Mouse (Mus musculus): ENCODE data around the gene 2310034G01Rik. TPM values are rescaled to one million over a fixed set of nuclear protein-coding genes. Genes with fewer than 3 reads are reported as not detected.

The 2310034G01Rik gene
- polyA plus RNA-seq, 1 experiment from 2014 or later, result 2.8 TPM

MicroRNAs encoded within 50 kb of the gene (microRNA counts, 519-probe panel; counts per million panel counts)
- microRNA mmu-miR-146b, result not detected

Small RNAs within 50 kb of the gene (microRNA-seq; reads per million reads assigned to microRNA genes)
- 0.97 reads per million for gene Mir146b

Other genes starting within 250 kb of the 2310034G01Rik start
- not detected in 2 replicates for gene Elovl3, start 218.4 kb downstream of the 2310034G01Rik start, polyA plus RNA-seq (2014; fragmentation: Nextera tagmentation; extraction: Ambion mirVana)
- not detected in 2 replicates for gene Pitx3, start 202.0 kb downstream of the 2310034G01Rik start, polyA plus RNA-seq (2014; fragmentation: Nextera tagmentation; extraction: Ambion mirVana)
- gene Gbf1, start 197.8 kb downstream of the 2310034G01Rik start, polyA plus RNA-seq (2014; fragmentation: Nextera tagmentation; extraction: Ambion mirVana), result 64.5 and 68.3 TPM in 2 replicates
- 1.9 and 2.8 TPM in 2 replicates for gene Nfkb2, start 46.0 kb downstream of the 2310034G01Rik start, polyA plus RNA-seq (2014; fragmentation: Nextera tagmentation; extraction: Ambion mirVana)
- 131 and 152 TPM in 2 replicates for gene Psd, start 23.1 kb downstream of the 2310034G01Rik start, polyA plus RNA-seq (2014; fragmentation: Nextera tagmentation; extraction: Ambion mirVana)
- gene Fbxl15, start 22.1 kb downstream of the 2310034G01Rik start, polyA plus RNA-seq (2014; fragmentation: Nextera tagmentation; extraction: Ambion mirVana), result 45.5 and 49.1 TPM in 2 replicates
- 318 and 321 TPM in 2 replicates for gene Cuedc2, start 11.6 kb downstream of the 2310034G01Rik start, polyA plus RNA-seq (2014; fragmentation: Nextera tagmentation; extraction: Ambion mirVana)
- 9.9 and 10.0 TPM in 2 replicates for gene Mfsd13a, start 9.2 kb downstream of the 2310034G01Rik start, polyA plus RNA-seq (2014; fragmentation: Nextera tagmentation; extraction: Ambion mirVana)
- gene Actr1a, start 45.4 kb upstream of the 2310034G01Rik start, polyA plus RNA-seq (2014; fragmentation: Nextera tagmentation; extraction: Ambion mirVana), result 327 and 382 TPM in 2 replicates
- gene Sufu, start 46.6 kb upstream of the 2310034G01Rik start, polyA plus RNA-seq (2014; fragmentation: Nextera tagmentation; extraction: Ambion mirVana), result 23.0 and 24.1 TPM in 2 replicates
- gene Trim8, start 151.4 kb upstream of the 2310034G01Rik start, polyA plus RNA-seq (2014; fragmentation: Nextera tagmentation; extraction: Ambion mirVana), result 37.5 and 39.4 TPM in 2 replicates
- gene Arl3, start 222.9 kb upstream of the 2310034G01Rik start, polyA plus RNA-seq (2014; fragmentation: Nextera tagmentation; extraction: Ambion mirVana), result 130 and 141 TPM in 2 replicates
- gene Sfxn2, start 223.1 kb upstream of the 2310034G01Rik start, polyA plus RNA-seq (2014; fragmentation: Nextera tagmentation; extraction: Ambion mirVana), result 7.2 and 8.4 TPM in 2 replicates
- 29.9 and 31.7 TPM in 2 replicates for gene Wbp1l, start 248.8 kb upstream of the 2310034G01Rik start, polyA plus RNA-seq (2014; fragmentation: Nextera tagmentation; extraction: Ambion mirVana)

Data from hindbrain, embryonic 14.5 days (tissue).